Mouse (Mus musculus): ENCODE results near the gene Kmt2a.
"Not testable (repeated sequence)": the region's sequence is repeated elsewhere in the genome, so short reads cannot be mapped to it uniquely, and the experiment has no call there.

The Kmt2a gene

GRCm38 (mm10) chr9:44817522-44817921 lies 63.6 kb downstream of the Kmt2a start:
- no peak for DNase-seq (ENCODE audit: low spot score in 2 of 2)

DNA sequence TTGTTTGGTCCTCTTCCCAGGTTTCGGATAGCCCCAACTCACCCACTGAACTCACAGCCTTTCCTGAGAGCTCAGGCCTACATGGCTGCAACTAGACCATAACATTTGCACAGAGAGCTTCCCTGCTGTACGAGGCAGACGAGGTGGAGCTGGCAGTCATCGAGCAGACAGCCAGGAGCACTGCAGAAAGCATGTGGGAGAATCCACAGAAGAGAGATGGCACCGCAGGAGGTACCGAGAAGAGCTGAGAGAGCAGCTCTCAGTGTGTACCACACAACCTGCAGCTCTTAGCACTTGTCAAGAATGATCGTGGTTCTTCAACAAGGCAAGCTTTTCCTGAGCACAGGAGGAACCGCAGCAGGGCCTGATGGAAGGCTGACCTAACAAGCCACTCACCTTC lies 66.9 kb downstream of the Kmt2a start:
- DNase-seq (ENCODE audit: low spot score in 2 of 2), result no peak

GRCm38 (mm10) chr9:44810316-44810715 lies 70.8 kb downstream of the Kmt2a start:
- no peak for DNase-seq (ENCODE audit: low spot score in 2 of 2)

DNA sequence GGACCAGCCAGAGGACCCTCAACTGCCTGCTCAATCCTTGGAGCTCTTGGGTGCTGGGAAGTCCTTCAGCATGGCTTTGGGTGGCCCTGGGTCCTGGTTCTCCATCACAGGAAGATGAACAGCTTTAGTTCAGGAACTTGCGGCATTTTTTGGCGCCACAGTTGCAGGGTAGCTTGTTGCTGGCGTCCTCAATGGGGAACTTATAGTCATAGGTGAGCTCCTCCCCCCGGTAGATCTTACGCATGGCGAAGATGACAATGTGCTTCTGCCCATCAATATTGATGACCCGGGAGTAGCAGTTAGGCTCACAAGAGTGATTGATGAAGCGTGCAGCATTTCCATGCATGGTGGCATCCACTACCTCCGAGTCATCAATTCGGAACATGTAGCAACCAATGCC lies 73.3 kb downstream of the Kmt2a start:
- no peak for DNase-seq (ENCODE audit: low spot score in 2 of 2)

- DNase-seq (ENCODE audit: low spot score in 2 of 2), result no peak
Measured at GRCm38 (mm10) chr9:44807141-44807540, 74.0 kb downstream of the Kmt2a start.

DNA sequence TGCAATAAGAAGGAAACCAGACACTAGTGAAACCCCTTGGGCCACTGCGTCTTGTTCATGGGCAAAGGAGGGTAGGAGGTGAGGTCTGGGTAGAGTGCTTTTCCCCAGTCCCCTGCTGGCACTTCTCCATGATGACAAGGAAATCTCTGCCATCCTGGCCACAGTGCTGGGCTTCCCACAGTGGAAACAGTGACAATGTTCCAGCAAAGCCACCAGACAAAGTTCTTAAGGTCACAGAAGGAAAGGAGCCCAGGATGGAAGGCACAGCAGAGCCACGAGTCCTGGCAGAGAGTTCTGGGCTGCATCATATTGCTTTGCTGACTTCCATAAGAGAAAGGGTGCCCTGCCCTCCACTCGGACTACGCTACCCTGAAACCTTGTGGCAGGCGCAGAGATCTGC lies 75.6 kb downstream of the Kmt2a start:
- DNase-seq (ENCODE audit: low spot score in 2 of 2), result no peak

GRCm38 (mm10) chr9:44804678-44805077 lies 76.4 kb downstream of the Kmt2a start:
- no peak for DNase-seq (ENCODE audit: low spot score in 2 of 2)

DNA sequence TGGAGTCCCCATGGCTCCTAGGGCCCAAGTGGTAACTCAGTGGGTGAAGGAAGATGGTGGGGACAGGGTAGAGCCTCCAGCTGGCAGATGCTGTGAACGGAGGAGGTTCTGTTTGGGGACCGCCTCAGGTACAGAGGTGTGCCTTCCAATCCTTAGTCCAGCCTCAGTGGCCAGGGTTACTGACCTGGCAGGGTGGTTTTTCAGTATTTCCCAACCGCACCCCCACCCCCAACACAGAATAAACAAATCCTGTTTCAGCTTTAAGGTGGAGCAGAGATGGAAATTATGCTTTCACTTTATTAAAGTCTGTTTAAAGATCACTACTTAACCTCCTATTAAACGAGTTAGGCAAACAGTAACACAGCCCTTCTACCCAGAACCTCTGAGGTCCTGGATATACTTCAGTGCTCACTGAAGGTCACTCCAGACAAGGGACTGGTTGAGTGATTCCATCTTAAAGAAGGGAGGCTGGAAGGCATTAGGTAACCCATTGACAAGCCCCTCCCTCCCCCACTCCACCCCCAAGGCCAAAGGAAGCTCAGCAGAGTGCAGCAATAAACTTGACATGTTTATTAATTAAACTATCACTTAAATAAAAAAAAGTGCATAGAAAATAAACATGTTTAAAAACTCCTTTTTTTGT lies 78.2 kb downstream of the Kmt2a start, which contains the start of gene Ttc36:
Gene Ttc36, minus strand, starts transcription at position 265 of the 643 bp plus-strand sequence.
- peak in 1 of 2 experiments; percentile 33 for DNase-seq (ENCODE audit: low spot score in 2 of 2)

DNA sequence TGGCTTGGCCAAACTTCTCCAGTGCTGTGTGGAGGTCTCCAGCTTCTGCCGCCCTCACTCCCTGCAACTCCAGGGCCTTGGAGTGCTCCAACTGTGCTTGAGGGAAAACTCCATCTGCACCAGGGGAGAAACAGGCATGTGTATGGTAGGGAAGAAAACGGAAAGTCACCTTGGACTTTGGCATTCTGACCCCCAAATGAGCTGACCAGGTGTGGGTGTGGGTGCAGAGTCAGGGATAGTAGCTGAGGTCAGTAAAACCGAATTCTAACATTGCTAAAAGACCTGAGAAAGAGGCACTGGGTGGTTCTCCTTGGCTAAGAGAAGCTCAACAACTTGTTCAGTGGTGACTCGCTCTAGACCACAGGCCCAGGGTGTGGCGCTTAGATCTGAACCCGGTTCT lies 79.4 kb downstream of the Kmt2a start:
- DNase-seq (ENCODE audit: low spot score in 2 of 2), result no peak

DNA sequence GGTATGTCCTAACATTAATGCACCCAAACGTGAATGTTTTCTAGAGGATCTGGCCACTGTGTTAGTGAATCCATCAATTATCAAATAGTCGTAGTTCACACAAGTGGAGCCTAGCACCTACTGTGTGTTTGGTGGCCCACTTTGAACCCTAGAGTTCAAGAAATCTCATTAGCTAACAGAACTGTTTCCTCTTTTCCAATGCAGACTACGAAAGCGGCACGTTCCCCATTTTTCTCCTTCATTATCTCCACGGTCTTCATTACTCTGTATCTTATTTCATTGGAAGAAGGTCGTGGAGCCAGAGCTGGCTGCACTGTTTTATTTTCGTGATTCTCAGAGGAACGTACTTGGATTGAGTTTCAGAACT lies 81.2 kb downstream of the Kmt2a start:
- no peak for DNase-seq (ENCODE audit: low spot score in 2 of 2)

DNA sequence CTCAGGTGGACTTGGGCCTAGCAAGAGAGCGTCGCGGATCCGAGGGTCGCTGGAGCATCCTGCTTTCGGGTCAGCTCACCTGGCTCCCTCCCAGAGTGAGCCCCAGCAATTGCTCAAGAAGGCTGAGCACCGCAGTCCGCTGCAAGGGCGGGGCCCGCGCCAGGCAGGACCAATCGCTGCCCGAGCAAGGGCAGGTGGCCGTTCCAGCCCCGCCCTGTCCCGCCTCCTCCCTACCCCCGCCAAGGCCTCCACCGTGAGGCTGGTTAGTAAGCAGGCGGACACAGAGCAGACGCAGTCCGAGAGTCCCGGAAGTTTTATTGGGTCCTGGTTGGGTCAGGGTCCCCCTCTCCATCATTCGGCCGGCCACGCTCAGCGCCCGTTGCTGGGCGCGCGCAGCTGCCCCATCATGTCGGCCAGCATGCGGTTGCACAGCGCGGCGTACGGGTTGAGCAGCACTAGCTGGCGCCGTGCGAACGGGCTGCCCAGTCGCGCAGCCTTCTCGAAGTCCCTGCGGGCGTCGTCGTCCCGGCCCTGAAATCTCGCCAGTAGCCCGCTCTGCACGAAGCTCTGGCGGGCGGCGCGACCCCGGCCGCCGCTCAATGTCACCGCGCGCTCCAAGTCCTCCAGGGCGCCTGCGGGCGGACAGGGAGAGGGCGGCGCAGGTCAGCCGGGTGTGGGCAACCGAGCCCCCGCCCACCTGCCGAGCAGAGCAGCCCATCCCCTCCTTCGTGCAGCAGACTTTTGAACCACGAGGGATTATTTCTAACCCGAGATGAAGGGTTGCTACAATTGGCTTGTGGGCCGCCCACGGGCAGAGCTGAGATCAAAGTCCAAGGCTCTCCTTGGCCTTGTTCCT lies 81.8 kb downstream of the Kmt2a start, which contains the start of gene Tmem25:
Gene Tmem25, minus strand, starts transcription at position 206 of the 856 bp plus-strand sequence.
- DNase-seq (ENCODE audit: low spot score in 2 of 2), result peak; percentile 81 to 92

GRCm38 (mm10) chr9:44798298-44798697 lies 82.8 kb downstream of the Kmt2a start:
- DNase-seq (ENCODE audit: low spot score in 2 of 2), result no peak

GRCm38 (mm10) chr9:44792842-44793241 lies 88.3 kb downstream of the Kmt2a start:
- DNase-seq (ENCODE audit: low spot score in 2 of 2), result no peak

- peak; percentile 75 to 87 for DNase-seq (ENCODE audit: low spot score in 2 of 2)
Measured at GRCm38 (mm10) chr9:44772750-44773651, 108.1 kb downstream of the Kmt2a start.

DNA sequence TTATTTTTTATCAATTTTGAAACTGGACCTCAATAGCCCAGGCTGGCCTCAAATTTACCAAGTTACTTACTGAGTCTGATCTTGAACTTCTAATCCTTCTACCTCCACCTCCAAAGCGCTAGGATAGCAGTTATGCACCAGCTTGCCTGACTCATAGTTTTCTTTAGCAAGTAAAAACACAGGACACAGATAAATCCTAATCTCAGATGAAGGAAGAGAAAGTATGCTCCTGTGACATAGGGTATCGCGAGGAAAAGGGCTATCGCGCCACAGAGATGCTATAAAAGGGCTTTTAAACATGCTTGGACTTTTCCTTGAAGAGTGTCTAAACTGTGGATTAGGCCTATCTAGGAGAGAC lies 108.7 kb downstream of the Kmt2a start:
- no peak for DNase-seq (ENCODE audit: low spot score in 2 of 2)

DNA sequence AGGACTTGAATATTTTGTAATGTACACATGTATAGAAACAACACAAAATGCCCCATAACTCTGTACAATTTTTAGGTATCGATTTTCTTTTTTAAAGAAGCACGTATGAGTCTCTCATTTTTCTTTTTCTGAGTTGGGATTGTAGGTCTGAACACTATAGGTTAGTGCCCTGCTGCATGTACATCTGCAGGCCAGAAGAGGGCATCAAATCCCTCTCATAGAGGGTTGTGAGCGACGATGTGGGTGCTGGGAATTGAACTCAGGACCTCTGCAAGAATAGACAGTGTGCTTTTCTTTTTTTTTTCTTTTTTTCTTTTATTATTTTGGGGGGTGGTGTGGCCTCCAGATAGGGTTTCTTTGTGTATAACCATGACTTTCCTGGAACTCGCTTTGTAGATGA lies 109.7 kb downstream of the Kmt2a start:
- no peak for DNase-seq (ENCODE audit: low spot score in 2 of 2)

- DNase-seq (ENCODE audit: low spot score in 2 of 2), result not testable (repeated sequence)
Measured at GRCm38 (mm10) chr9:44768029-44768394, 113.1 kb downstream of the Kmt2a start.

DNA sequence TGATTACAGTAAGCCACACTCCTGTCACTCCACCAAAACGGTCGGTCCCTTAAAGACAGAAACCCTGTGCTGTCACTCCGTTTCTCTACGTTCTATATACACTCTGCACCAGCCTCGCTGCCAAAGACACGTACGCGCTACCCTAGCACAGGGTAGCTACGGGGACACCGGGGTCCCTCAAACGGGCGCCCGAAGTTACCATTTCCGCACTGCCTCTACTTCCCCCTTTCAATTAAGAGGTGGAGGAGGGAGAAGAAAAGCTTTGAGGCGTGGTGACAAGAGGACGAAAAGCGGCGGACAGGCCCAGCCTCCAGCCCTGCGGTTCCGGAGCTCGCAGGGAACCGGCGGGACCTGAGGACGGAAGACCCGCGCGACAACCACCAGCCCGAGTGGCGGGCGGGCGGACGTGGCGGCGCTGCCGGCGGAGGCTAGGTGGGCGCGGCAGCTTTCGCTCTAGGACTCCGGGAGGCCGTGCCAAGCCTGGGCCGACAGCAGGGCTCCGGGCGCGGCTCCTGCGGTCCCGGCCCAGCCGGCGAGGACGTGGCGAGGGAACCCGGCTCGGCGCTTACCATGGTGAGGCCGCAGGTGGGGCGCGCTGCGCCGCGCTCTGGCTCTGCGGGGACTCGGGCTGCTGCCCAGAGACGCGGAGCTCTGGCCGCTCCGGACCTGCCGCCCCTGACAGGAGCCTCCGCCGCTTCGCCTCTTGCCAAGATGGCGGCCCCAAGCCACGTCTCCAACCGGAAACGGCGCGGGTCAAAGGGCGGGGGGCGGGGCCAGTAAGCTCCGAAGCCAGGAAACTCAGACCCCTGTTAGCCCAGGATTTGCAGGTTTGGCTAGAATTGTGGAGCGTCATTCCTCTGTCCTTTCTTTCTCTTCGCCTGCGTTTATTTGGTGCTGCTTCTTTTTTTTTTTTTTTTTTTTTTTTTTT lies 113.7 kb downstream of the Kmt2a start, which contains the start of the genes Arcn1 and Ift46:
Gene Arcn1, minus strand, starts transcription at position 745 of the 928 bp plus-strand sequence.
Gene Ift46, plus strand, starts transcription at position 808 of the 928 bp plus-strand sequence.
- peak; percentile 75 to 86 for DNase-seq (ENCODE audit: low spot score in 2 of 2)

GRCm38 (mm10) chr9:44760873-44761272 lies 120.2 kb downstream of the Kmt2a start:
- DNase-seq (ENCODE audit: low spot score in 2 of 2), result no peak
